Mouse (Mus musculus) gastrocnemius, postnatal 36 days (tissue): ENCODE results near the gene Gm21746. TPM values are rescaled to one million over a fixed set of nuclear protein-coding genes. Genes with fewer than 3 reads are reported as not detected.
"Not testable (repeated sequence)": the region's sequence is repeated elsewhere in the genome, so short reads cannot be mapped to it uniquely, and the experiment has no call there.

Source experiments
- DNase-seq, 2 experiments: peaks; one replicate each; pipeline ENCODE4 v3.0.0; 2022
- intact Hi-C: fragments of 180-260 bp; cut with DNase I; formaldehyde crosslinking; loops from one replicate; pipeline ENCODE4 v1.15.1; 2025
- long read RNA-seq, 2 experiments: library from polyadenylated mRNA; stranded (forward); transcript quantifications; one replicate each; pipeline ENCODE4 v2.0.0; 2021
- total RNA-seq, 2 experiments: library from RNA; stranded (reverse); gene quantifications; 2 replicates each; pipeline ENCODE4 v1.2.3; 2021

Gene Gm21746
- not detected for total RNA-seq
- long read RNA-seq, experiment 1: 0 reads
- long read RNA-seq, experiment 2: 0 reads

DNA sequence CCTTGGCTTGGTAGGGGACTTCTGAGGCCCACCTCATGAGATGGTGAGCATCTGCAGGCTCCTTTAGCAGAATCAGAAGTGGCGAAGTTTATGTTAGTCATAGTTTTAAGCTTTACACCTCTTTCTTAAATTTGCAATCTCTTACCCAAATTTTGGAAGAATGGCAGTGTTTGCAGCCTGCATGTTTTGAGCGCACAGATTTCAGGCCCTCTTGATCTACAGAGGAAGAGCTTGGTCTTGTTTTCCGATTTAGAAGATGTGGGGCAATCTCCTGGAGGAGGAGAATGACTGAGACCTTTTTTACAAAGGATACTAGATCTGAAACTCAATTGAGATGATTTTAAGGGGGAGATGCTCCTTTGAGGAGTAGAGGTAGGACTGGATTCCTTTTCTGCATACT, at the start of gene Gm21746:
Gene Gm21746 (minus strand): TSS at position 101 of the 400 bp plus-strand sequence.
- intact Hi-C loops, DNase-seq: not testable (repeated sequence)

DNA sequence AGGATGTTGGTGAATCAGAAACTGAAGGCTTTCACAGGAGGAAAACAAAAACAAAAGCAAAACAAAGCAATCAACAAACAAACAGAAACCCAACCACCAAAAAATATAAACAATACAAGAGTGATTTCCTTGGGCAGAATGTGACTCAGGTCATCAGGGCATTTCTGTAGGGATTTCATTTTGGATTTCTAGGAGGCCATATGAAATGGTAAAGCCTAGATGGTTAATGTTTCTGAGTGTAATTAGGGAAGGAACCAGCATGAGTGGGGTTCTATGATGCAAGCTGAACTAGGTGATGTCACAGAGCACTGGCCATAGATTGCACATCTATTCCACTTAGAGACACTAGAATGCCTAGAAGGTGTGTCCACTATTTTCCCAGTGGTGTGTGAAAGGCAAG, 29.0 kb upstream of the Gm21746 start, which contains the start of gene Gm20873:
Gene Gm20873 (plus strand): TSS at position 301 of the 400 bp plus-strand sequence.
- DNase-seq, intact Hi-C loops: not testable (repeated sequence)

Other genes with a start within 250 kb of the Gm21746 start
- not detected for gene Gm20873, start 29.1 kb upstream of the Gm21746 start, total RNA-seq